Mouse (Mus musculus) stomach, postnatal 0 days (tissue): ENCODE data around the gene Rassf6.

Experiments used
- CTCF ChIP-seq: IDR thresholded peaks from 2 replicates; pipeline ENCODE4 v1.5.1; 2016; ENCODE audit warnings: antibody characterized with exemption, low read depth, mild to moderate bottlenecking, moderate library complexity
- EP300 ChIP-seq: optimal IDR thresholded peaks from 2 replicates; pipeline ENCODE3; 2016; ENCODE audit warnings: antibody characterized with exemption

DNA sequence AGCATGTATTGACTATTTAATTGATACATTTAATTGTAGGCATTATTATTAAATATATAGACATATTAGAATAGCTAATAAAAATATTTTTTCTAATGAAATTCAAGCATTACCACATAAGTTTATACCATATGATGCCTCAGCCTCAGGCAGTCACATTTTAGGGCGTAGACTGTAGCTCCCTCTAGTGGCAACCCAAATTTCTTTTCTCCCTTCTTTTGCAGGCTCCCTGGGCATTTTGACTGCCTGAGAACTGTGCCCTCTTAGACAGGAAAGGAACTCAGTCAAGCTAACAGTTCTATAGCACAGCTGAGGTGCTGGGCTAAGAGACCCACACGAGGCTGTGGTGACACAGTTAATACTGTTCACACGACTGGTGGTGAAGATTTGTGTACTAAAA lies 12.3 kb upstream of the Rassf6 start:
- TF ChIP-seq CTCF (peak; percentile 95), EP300 (no peak)
